Mouse (Mus musculus): ENCODE data around the gene Cenpt.

Cenpt gene

GRCm38 (mm10) chr8:105853178-105853577 is at the start of gene Cenpt:
Gene Cenpt, minus strand, starts transcription at chr8:105853278.
- no peak for DNase-seq

- DNase-seq: no peak
These were observed 48.0 kb upstream of the Cenpt start for GRCm38 (mm10) chr8:105900941-105901616.

- peak; percentile 89 to 92 for DNase-seq
These were observed 47.3 kb upstream of the Cenpt start, which contains the start of gene Pskh1 for GRCm38 (mm10) chr8:105900180-105900940. Gene Pskh1, plus strand, starts transcription at chr8:105900441.

GRCm38 (mm10) chr8:105897801-105898480 is 44.9 kb upstream of the Cenpt start:
- DNase-seq: no peak

GRCm38 (mm10) chr8:105893339-105893738 is 40.3 kb upstream of the Cenpt start, which contains the start of gene Nrn1l:
Gene Nrn1l, plus strand, starts transcription at chr8:105893567.
- DNase-seq: peak; percentile 64 to 68

- DNase-seq: no peak
These were observed 39.4 kb upstream of the Cenpt start for GRCm38 (mm10) chr8:105892432-105892831.

GRCm38 (mm10) chr8:105890870-105891269 is 37.8 kb upstream of the Cenpt start:
- DNase-seq: no peak

- DNase-seq: no peak
These were observed 36.8 kb upstream of the Cenpt start for GRCm38 (mm10) chr8:105889756-105890465.

- DNase-seq: peak; percentile 87
These were observed 27.9 kb upstream of the Cenpt start, which contains the start of gene Edc4 for GRCm38 (mm10) chr8:105880754-105881520. Gene Edc4, plus strand, starts transcription at chr8:105880881.

- DNase-seq: no peak
These were observed 21.2 kb upstream of the Cenpt start for GRCm38 (mm10) chr8:105874301-105874700.

- no peak for DNase-seq
These were observed 13.4 kb upstream of the Cenpt start for GRCm38 (mm10) chr8:105866364-105867029.

- DNase-seq: no peak
These were observed 8.9 kb upstream of the Cenpt start for GRCm38 (mm10) chr8:105861951-105862350.

- DNase-seq: peak; percentile 98 to 99
These were observed 7.3 kb upstream of the Cenpt start, which contains the start of gene Nutf2 for GRCm38 (mm10) chr8:105860143-105860981. Gene Nutf2, plus strand, starts transcription at chr8:105860580.

- DNase-seq: no peak
These were observed 6.2 kb upstream of the Cenpt start for GRCm38 (mm10) chr8:105859314-105859713.

- peak in 1 of 2 experiments; percentile 29 for DNase-seq
These were observed 5.4 kb upstream of the Cenpt start for GRCm38 (mm10) chr8:105858495-105858894.

- DNase-seq: no peak
These were observed 3.2 kb upstream of the Cenpt start for GRCm38 (mm10) chr8:105856168-105856835.

GRCm38 (mm10) chr8:105855248-105856167 is 2.4 kb upstream of the Cenpt start:
- peak; percentile 39 to 52 for DNase-seq

GRCm38 (mm10) chr8:105854715-105855216 is 1.7 kb upstream of the Cenpt start, which contains the start of gene Thap11:
Gene Thap11, plus strand, starts transcription at chr8:105855132.
- peak; percentile 93 to 94 for DNase-seq

All from lung, adult 18-20 months (tissue).